Mouse (Mus musculus): ENCODE measurements around the gene BC016579. TPM values are rescaled to one million over a fixed set of nuclear protein-coding genes. Genes with fewer than 3 reads are reported as not detected.

The BC016579 gene
- 0.09 TPM in 1 of 2 replicates, not detected in the other for polyA plus RNA-seq (2015; fragmentation: Nextera tagmentation; extraction: Ambion mirVana)

- Histone ChIP-seq H3K4me1 (replicated peaks) (0 out of 2 replicates have a peak, but pooled peaks cover 6% of the 10 kb centered on the region), H3K27me3 (peaks cover 16% of the 10 kb centered on the region), H3K27ac (no peak within 1 kb of the TSS), H3K4me3 (replicated peaks) (peak within 1 kb of the TSS; percentile 28), H3K9ac (replicated peaks) (no peak within 1 kb of the TSS), H3K4me2 (replicated peaks) (peak within 1 kb of the TSS; percentile 49), H3K9me3 (no peaks in the 10 kb centered on the region), H3K36me3 (no peaks in the 10 kb centered on the region)
- 7% methylated on average over 20 of the region's 20 CpGs for WGBS
- peak; percentile 58; the same call in 1 of the 2 replicates for ATAC-seq
Measured at GRCm38 (mm10) chr16:45653934-45654332, at the start of gene BC016579. TSS of gene BC016579 (minus strand) at chr16:45654068.

DNA sequence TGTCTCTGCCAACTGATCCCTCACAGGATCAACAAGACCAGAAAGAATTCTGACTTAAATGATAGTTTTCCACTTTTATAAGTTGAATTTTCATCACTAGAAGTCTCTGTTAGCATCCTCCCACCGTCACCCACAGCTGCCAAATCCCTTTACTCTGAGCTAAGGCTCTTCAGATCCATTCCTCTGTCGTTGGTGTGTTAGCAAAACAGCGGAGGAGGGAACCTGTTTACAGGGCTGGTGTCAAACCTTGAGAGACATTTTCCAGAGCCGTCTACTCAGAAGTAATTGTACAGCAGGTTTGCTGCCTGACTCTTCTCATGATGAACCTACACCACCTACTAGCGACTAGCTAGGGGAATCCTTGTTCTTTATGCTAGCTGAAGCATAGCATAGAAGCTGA, 45.4 kb upstream of the BC016579 start:
- no peaks in the 10 kb centered on the region for H3K36me3 ChIP-seq
- ATAC-seq = no peak
- WGBS = 86% methylated on average over 5 of the region's 5 CpGs

GRCm38 (mm10) chr16:45697996-45698395, 44.1 kb upstream of the BC016579 start:
- Histone ChIP-seq H3K27ac (no peak overlapping the region), H3K9me3 (no peaks in the 10 kb centered on the region), H3K27me3 (no peaks in the 10 kb centered on the region), H3K4me2 (replicated peaks) (no peak overlapping the region), H3K36me3 (no peaks in the 10 kb centered on the region), H3K4me1 (replicated peaks) (peaks cover 14% of the 10 kb centered on the region), H3K9ac (replicated peaks) (no peak overlapping the region), H3K4me3 (replicated peaks) (no peak overlapping the region)
- no peak for ATAC-seq
- 46% methylated on average over 6 of the region's 6 CpGs for WGBS

More for the DNA sequence above, 45.4 kb upstream of the BC016579 start:
- Histone ChIP-seq H3K9me3 (no peaks in the 10 kb centered on the region), H3K27me3 (no peaks in the 10 kb centered on the region), H3K9ac (replicated peaks) (no peak overlapping the region), H3K4me1 (replicated peaks) (peaks cover 8% of the 10 kb centered on the region), H3K4me3 (replicated peaks) (no peak overlapping the region), H3K27ac (no peak overlapping the region), H3K4me2 (replicated peaks) (no peak overlapping the region)

DNA sequence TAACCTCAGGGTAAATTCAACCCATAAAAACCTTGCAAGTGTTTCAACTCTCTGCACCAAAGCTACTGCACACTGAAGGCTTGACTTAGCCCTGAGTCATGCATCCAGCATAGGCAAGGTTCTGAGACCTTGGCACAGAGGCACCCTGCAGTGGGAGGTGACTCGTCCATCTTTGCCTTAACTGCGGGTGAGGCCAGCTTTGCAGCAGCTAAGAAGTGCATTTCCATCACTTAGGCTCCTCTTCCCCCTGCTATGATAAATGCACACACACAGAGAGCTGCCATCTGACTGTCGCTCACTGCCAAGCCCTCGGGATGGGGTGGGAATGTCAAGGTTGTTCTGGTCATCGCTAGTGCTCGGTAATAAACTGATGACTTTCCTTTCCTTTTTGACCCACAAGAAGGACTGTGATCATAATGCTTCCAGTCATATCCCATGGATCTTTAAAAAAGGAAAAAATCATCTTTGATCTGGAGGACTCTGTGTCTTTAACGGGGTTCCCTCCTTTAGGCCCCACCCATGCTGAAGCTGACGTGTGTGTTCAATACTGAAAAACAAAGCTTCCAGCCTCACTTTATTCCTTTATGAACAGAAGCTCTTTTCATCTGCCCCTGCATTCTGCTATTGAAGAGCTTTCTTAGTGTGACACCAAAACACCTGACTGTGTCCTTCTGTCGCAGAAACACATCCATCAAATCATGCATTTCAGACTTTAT, 41.7 kb upstream of the BC016579 start:
- Histone ChIP-seq H3K9ac (replicated peaks) (no peak overlapping the region), H3K36me3 (no peaks in the 10 kb centered on the region), H3K4me1 (replicated peaks) (peaks cover 20% of the 10 kb centered on the region), H3K27ac (no peak overlapping the region), H3K4me3 (replicated peaks) (no peak overlapping the region), H3K9me3 (no peaks in the 10 kb centered on the region), H3K27me3 (no peaks in the 10 kb centered on the region), H3K4me2 (replicated peaks) (no peak overlapping the region)
- ATAC-seq = no peak
- WGBS = 72% methylated on average over 9 of the region's 9 CpGs

GRCm38 (mm10) chr16:45693558-45693957, 39.7 kb upstream of the BC016579 start, which contains the start of gene Tmprss7:
TSS of gene Tmprss7 (minus strand) at chr16:45693658.
- ATAC-seq = no peak
- Histone ChIP-seq H3K4me1 (replicated peaks) (peaks cover 30% of the 10 kb centered on the region), H3K27ac (no peak within 1 kb of the TSS), H3K4me3 (replicated peaks) (no peak within 1 kb of the TSS), H3K4me2 (replicated peaks) (no peak within 1 kb of the TSS), H3K9me3 (no peaks in the 10 kb centered on the region), H3K9ac (replicated peaks) (no peak within 1 kb of the TSS), H3K36me3 (no peaks in the 10 kb centered on the region), H3K27me3 (no peaks in the 10 kb centered on the region)
- 70% methylated on average over 10 of the region's 10 CpGs for WGBS

DNA sequence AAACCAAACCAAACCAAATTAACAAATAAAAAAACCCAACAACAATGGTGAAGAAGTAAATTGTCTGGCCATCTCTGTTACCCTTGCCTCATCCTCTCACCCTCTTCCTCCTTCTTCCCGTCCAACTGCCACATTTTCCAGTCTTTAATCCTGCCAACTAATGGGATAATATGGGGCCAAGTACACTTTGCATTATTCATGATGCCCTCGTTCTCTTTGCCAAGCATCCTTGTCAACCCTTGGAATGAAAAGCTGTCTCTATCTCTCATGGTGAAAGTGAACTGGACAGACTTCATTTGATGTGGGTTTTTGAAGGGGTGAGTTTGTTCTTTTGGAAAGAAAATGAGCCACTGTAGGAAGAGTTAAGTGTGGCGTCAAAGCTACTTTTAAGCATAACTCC, 39.0 kb upstream of the BC016579 start:
- peaks cover 27% of the 10 kb centered on the region for H3K4me1 ChIP-seq (replicated peaks)
- no peak overlapping the region for H3K27ac ChIP-seq
- ATAC-seq = peak; percentile 18; the same call in 1 of the 2 replicates
- WGBS = 18% methylated on average over 3 of the region's 3 CpGs
- H3K27me3 ChIP-seq = no peaks in the 10 kb centered on the region
- no peak overlapping the region for H3K9ac ChIP-seq (replicated peaks)
- no peaks in the 10 kb centered on the region for H3K9me3 ChIP-seq
- no peaks in the 10 kb centered on the region for H3K36me3 ChIP-seq
- no peak overlapping the region for H3K4me3 ChIP-seq (replicated peaks)
- H3K4me2 ChIP-seq (replicated peaks) = no peak overlapping the region

DNA sequence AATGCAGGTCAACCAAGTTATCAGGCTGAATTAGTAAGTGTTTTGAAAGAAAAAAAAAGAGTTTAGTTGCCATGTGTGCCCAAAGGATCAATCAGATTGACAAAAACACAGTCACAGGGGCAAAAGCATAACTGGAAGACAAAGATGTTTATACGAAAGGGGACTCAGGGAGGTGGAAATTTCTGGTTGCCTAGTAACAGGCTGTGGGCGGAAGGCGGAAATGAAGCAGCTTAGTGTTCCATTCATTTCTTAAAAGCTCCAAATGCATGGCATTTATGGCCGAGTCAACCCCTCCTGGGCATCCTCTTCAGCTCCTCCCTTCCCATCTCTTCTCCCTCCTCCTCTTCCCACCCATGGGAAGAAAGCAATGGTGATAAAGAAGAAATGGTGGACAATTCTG, 36.3 kb upstream of the BC016579 start:
- Histone ChIP-seq H3K4me2 (replicated peaks) (no peak overlapping the region; the same call in 1 of the 2 replicates), H3K4me3 (replicated peaks) (no peak overlapping the region), H3K27ac (peak overlapping the region; percentile 67), H3K9ac (replicated peaks) (no peak overlapping the region), H3K4me1 (replicated peaks) (peaks cover 23% of the 10 kb centered on the region), H3K9me3 (no peaks in the 10 kb centered on the region), H3K27me3 (0 out of 2 replicates have a peak, but pooled peaks cover 3% of the 10 kb centered on the region), H3K36me3 (no peaks in the 10 kb centered on the region)
- peak; percentile 80 for ATAC-seq
- WGBS = 0% methylated on average over 4 of the region's 4 CpGs

DNA sequence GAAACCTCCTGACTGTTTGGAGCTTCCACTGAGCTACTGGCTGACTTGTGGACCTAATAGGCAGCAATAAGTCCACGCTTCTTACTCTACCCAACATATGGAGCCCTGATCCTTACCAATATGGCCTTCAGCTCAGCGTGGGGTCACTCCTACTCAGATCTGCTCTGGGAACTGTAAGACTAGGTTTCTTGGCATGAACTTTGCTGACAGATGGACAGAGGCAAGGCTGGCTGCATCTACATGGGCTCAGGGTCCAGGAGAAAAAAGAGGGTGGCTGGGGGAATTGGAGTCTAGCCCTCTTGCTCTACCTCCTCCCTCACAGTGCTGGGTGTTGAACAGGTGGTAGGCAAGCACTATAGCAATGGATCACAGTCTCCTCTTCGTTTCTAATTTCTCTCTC, 33.0 kb upstream of the BC016579 start:
- Histone ChIP-seq H3K9me3 (no peaks in the 10 kb centered on the region), H3K27ac (no peak overlapping the region), H3K27me3 (0 out of 2 replicates have a peak, but pooled peaks cover 3% of the 10 kb centered on the region), H3K36me3 (no peaks in the 10 kb centered on the region), H3K4me3 (replicated peaks) (no peak overlapping the region), H3K4me2 (replicated peaks) (no peak overlapping the region), H3K9ac (replicated peaks) (no peak overlapping the region), H3K4me1 (replicated peaks) (peaks cover 12% of the 10 kb centered on the region)
- 85% methylated on average over 3 of the region's 3 CpGs for WGBS
- no peak for ATAC-seq

DNA sequence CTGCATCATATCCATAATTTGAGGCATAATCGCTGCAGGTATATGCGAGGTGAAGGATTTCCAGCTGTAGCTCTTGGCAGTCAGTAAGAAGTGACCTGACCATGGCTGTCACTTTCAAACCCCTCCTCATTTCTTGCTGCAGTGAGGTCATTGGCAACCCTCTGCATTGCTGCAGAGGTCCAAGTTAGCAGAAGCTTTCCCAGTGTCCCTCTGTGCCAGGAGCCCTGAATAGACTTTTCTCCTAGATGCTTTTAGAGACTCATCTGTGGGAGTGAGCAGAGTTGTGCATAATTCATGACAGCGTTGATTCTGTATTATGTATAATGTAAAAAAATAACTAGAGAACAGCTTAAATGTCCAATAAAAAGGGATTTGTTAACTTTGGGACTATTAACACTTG, 31.4 kb upstream of the BC016579 start:
- Histone ChIP-seq H3K4me3 (replicated peaks) (no peak overlapping the region), H3K9ac (replicated peaks) (no peak overlapping the region), H3K9me3 (no peaks in the 10 kb centered on the region), H3K27me3 (0 out of 2 replicates have a peak, but pooled peaks cover 3% of the 10 kb centered on the region), H3K36me3 (no peaks in the 10 kb centered on the region), H3K4me1 (replicated peaks) (peaks cover 7% of the 10 kb centered on the region), H3K27ac (no peak overlapping the region), H3K4me2 (replicated peaks) (no peak overlapping the region)
- WGBS = 70% methylated on average over 3 of the region's 3 CpGs
- ATAC-seq = no peak

- H3K9me3 ChIP-seq = no peaks in the 10 kb centered on the region
- H3K4me1 ChIP-seq (replicated peaks) = peaks cover 2% of the 10 kb centered on the region; the same call in 1 of the 2 replicates
- no peak for ATAC-seq
- no peak overlapping the region for H3K9ac ChIP-seq (replicated peaks)
- no peaks in the 10 kb centered on the region for H3K36me3 ChIP-seq
- H3K27me3 ChIP-seq = 0 out of 2 replicates have a peak, but pooled peaks cover 3% of the 10 kb centered on the region
- WGBS = 15% methylated on average over 8 of the region's 8 CpGs
- H3K4me2 ChIP-seq (replicated peaks) = no peak overlapping the region
- H3K4me3 ChIP-seq (replicated peaks) = no peak overlapping the region
- H3K27ac ChIP-seq = no peak overlapping the region
Measured at GRCm38 (mm10) chr16:45684815-45685214, 30.9 kb upstream of the BC016579 start.

DNA sequence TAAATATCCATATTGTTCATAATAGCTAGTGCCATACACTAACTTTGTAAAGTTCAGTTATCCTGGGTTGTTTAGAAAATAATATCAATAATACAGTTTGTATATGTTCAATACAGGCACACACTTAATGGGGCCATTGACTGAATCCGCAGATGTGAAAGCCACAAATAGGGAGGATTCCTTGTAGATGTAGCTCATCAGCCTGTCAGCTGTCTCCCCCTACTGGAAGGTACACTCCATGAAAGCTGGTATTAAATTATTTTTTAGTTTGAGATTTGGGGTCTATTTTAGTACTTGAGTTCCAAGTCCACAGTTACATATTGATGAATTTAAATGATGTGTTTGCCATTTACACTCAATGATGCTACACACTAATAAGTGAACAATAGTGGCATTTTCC, 22.6 kb upstream of the BC016579 start:
- 55% methylated on average over 1 of the region's 1 CpGs for WGBS
- Histone ChIP-seq H3K36me3 (no peaks in the 10 kb centered on the region), H3K4me1 (replicated peaks) (no peaks in the 10 kb centered on the region), H3K27me3 (no peaks in the 10 kb centered on the region), H3K9ac (replicated peaks) (no peak overlapping the region), H3K4me3 (replicated peaks) (no peak overlapping the region), H3K27ac (no peak overlapping the region), H3K9me3 (no peaks in the 10 kb centered on the region), H3K4me2 (replicated peaks) (no peak overlapping the region)
- no peak for ATAC-seq

DNA sequence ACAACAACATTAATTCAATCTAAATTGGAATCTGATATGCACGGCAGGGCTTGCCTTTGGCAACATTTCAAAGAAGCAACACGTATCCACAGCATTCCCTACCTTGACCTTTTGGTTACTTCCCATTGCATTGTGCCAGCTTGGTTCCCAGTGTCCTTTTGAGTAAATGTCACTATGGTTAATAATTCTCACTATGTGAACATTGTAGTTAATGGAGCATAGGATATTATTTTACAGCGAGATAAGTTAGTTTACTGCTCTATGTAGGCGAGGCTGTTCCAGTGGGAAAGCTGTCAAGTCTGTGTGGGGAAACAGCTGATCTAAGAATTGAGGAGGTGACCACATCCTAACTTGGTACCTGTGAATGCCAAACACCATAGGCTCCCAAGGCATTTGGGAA, 16.1 kb upstream of the BC016579 start:
- Histone ChIP-seq H3K27ac (no peak overlapping the region), H3K36me3 (no peaks in the 10 kb centered on the region), H3K27me3 (no peaks in the 10 kb centered on the region), H3K9ac (replicated peaks) (no peak overlapping the region), H3K4me1 (replicated peaks) (no peaks in the 10 kb centered on the region), H3K4me3 (replicated peaks) (no peak overlapping the region), H3K4me2 (replicated peaks) (no peak overlapping the region), H3K9me3 (no peaks in the 10 kb centered on the region)
- ATAC-seq = no peak
- 78% methylated on average over 4 of the region's 4 CpGs for WGBS

Measured in midbrain, embryonic 13.5 days (tissue).